Mouse (Mus musculus): Measurements from ENCODE around the gene Ugt1a1. TPM values are rescaled to one million over a fixed set of nuclear protein-coding genes. Genes with fewer than 3 reads are reported as not detected.

Ugt1a1 gene
- 6.2 and 7.1 TPM in 2 replicates for polyA plus RNA-seq (2012; rRNA removed)

DNA sequence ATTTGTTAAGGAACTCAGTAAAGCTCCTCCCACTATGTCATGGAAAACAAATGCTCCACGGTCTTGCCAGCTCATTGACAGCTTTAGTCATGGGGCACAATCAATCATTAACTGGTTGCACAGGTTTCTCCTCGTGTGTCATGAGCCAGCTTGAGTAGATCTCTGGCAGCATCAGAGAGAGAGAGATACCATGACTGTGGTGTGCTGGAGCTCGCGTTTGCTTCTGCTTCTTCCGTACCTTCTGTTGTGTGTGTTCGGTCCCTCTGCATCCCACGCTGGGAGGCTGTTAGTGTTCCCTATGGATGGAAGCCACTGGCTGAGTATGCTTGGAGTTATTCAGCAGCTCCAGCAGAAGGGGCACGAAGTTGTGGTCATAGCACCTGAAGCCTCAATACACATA is at the start of gene Ugt1a1:
TSS of gene Ugt1a1 (plus strand) at position 148 of the 400 bp plus-strand sequence.

DNA sequence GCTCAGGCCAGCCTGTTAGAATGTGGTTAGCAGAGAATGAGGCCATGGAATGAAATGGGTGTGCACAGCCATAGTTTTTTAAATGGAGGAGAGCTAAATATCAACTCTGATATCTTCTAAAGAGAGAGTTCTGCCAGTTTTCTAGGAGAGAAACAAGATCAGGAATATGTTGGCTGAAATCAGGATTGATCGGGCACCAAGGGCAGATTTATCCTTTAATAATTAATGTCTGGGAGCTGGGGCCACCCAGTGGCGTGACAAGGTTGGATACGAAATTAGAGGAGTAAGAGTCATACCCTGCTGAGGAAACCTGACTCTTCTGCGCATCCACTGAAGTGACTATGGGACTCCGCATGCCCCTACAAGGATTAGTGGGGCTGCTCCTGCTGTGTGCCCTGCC is 46.0 kb upstream of the Ugt1a1 start, which contains the start of gene Ugt1a5:
TSS of gene Ugt1a5 (plus strand) at position 302 of the 400 bp plus-strand sequence.

DNA sequence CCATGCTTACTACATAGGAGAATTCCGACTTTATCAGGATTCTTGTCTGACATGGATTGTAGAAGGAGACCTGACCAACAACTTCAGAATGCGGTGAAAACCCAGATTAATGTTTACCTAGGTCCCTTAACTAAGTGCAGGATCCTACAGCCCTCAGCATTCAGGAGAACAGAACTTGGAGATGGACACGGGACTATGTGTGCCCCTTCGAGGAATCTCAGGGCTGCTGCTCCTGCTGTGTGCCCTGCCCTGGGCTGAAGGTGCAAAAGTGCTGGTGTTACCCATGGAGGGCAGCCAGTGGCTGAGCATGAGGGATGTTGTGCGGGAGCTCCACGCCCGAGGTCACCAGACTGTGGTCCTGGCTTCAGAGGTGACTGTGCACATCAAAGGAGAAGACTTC is 11.3 kb upstream of the Ugt1a1 start, which contains the start of gene Ugt1a2:
TSS of gene Ugt1a2 (plus strand) at position 146 of the 400 bp plus-strand sequence.

DNA sequence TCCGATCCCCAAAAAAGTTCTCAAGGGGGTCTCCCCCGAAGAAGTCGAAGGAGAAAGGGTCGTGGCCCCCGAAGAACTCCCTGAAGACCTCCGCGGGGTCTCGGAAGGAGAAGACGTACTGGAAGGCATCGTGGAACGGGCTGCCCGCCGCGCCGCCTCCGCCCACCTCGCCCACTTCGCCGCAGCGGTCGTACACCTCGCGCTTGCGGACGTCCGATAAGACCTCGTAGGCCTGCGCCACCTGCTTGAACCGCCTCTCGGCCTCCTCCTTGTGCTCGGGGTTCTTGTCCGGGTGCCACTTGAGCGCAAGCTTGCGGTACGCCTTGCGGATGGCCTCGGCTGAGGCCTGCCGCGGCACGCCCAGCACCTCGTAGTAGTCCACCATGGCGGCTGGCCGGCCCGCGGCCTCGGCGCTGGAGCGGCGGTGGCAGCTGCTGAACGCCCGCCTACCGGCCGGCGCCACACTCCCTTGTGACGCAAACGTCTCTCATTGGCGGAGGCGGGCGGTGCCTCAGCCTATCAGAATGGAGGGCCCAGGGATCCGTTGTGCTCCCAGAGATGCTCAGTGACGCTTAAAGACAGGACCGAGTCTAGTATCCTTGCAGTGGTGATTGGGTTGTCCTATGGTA is 6.4 kb upstream of the Ugt1a1 start, which contains the start of gene Dnajb3:
TSS of gene Dnajb3 (minus strand) at position 489 of the 629 bp plus-strand sequence.

DNA sequence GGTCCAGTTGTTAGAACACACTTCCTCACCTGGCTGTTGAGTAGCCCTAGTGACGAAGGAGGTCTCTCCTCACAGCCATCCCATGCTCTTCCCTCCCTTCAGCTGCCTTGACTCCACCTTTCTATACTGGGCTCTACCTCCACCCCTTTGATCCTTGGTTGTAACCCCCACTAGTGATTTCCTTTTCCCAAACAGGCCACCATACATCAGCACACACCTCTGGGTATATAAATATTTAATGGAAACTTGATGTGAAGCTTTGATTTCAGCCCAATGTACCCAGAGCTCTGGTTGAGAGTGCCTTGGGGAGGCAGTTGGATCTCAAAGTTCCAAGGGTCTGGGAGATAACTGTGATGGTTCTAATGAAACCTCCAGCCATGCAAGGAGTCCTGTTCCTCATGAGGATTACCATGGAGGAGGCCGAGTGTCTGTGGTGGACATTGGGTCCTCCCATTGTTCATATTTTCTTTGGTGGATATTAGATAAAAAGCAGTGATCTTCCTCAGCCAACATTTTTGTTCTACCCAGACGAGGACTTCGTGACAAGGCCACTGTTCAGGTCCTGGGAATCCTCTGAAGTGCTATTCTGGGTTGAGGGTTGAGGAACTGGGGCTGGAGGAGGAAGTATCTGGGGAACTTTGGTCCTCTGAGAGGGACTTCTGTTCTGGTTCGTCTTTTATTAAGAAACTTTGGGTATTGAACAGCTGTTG is 15.1 kb downstream of the Ugt1a1 start, which contains the start of gene Mroh2a:
TSS of gene Mroh2a (plus strand) at position 317 of the 710 bp plus-strand sequence.

Other genes starting within 250 kb of the Ugt1a1 start
- gene Usp40, start 203.4 kb upstream of the Ugt1a1 start, polyA plus RNA-seq (2012; rRNA removed), result 9.8 and 13.1 TPM in 2 replicates
- not detected in 2 replicates for gene Ugt1a10, start 156.6 kb upstream of the Ugt1a1 start, polyA plus RNA-seq (2012; rRNA removed)
- gene Ugt1a9, start 141.2 kb upstream of the Ugt1a1 start, polyA plus RNA-seq (2012; rRNA removed), result 0.10 TPM in 1 of 2 replicates, not detected in the other
- not detected in 2 replicates for gene Ugt1a8, start 124.1 kb upstream of the Ugt1a1 start, polyA plus RNA-seq (2012; rRNA removed)
- 8.5 and 9.3 TPM in 2 replicates for gene Ugt1a7c, start 116.9 kb upstream of the Ugt1a1 start, polyA plus RNA-seq (2012; rRNA removed)
- gene Ugt1a6b, start 108.7 kb upstream of the Ugt1a1 start, polyA plus RNA-seq (2012; rRNA removed), result 11.4 and 14.9 TPM in 2 replicates
- gene Ugt1a6a, start 77.2 kb upstream of the Ugt1a1 start, polyA plus RNA-seq (2012; rRNA removed), result 26.8 and 30.0 TPM in 2 replicates
- gene Ugt1a5, start 45.9 kb upstream of the Ugt1a1 start, polyA plus RNA-seq (2012; rRNA removed), result 0.11 and 0.14 TPM in 2 replicates
- gene Ugt1a2, start 11.4 kb upstream of the Ugt1a1 start, polyA plus RNA-seq (2012; rRNA removed), result 0.07 and 0.08 TPM in 2 replicates
- 3.2 and 6.0 TPM in 2 replicates for gene Dnajb3, start 6.2 kb upstream of the Ugt1a1 start, polyA plus RNA-seq (2012; rRNA removed)
- 2.4 and 3.0 TPM in 2 replicates for gene Mroh2a, start 15.0 kb downstream of the Ugt1a1 start, polyA plus RNA-seq (2012; rRNA removed)
- 100 and 169 TPM in 2 replicates for gene Hjurp, start 65.7 kb downstream of the Ugt1a1 start, polyA plus RNA-seq (2012; rRNA removed)
- gene Trpm8, start 65.7 kb downstream of the Ugt1a1 start, polyA plus RNA-seq (2012; rRNA removed), result not detected in 2 replicates
- not detected in 2 replicates for gene Spp2, start 195.0 kb downstream of the Ugt1a1 start, polyA plus RNA-seq (2012; rRNA removed)